Mouse (Mus musculus): ENCODE measurements around the gene Dynlrb1.

DNA sequence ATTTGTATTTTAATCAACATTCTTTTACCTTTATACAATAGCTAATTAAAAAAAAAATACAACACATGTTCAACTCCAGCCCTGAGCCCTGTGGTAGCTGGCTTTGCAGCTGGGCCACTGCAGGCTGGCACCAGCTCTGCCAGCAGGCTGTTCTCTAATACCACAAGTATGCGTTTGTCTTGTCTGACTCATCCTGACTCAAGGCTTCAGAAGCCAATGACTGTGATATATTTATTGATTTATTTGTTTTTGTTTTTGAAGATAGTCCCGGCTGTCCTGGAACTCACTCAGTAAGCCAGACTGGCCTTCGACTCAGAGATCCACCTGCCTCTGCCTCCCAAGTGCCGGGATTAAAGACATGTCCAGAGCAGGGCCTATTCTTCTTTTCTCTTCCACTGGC is 57.6 kb downstream of the Dynlrb1 start:
- TF ChIP-seq CTCF (IDR thresholded peaks at IDR 0.05; ENCODE audit: borderline replicate concordance, insufficient read depth, low read depth, low read length), result no peak
- no peak for TF ChIP-seq POLR2A (IDR thresholded peaks at IDR 0.05; ENCODE audit: borderline replicate concordance, insufficient read depth, low read length)

Measured in cerebellum, adult 2 months (tissue).